Mouse (Mus musculus): Measurements from ENCODE around the gene Ago3. TPM values are rescaled to one million over a fixed set of nuclear protein-coding genes. Genes with fewer than 3 reads are reported as not detected.

The Ago3 gene
- polyA plus RNA-seq, 1 experiment = 17.6 TPM

DNA sequence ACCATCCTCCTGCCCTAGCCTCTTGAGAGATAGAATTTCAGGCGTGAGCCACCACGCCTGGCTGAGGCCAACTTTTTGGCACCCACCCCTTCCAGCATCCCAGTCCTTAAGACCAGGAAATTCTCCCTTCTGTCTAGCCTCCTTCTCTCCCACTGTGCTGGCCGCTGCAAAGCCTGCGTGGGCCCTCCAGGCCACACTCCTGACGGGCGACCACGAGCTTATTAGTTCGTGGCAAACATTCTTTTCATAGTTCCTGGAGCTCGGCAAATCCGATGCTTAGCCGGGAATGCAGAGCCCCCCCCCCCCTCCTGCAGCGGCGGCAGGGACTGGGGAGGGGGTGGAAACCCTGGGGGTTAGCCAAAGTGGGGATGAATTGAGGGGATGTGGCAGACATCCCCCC is 138.2 kb downstream of the Ago3 start:
- H3K4me3 ChIP-seq (replicated peaks; ENCODE audit: extremely low read depth, low read depth, low read length) = no peak overlapping the region
- WGBS = 38% methylated on average over 12 of the region's 13 CpGs
- TF ChIP-seq CTCF (IDR thresholded peaks at IDR 0.05; ENCODE audit: insufficient read depth, low read length) (no peak), POLR2A (IDR thresholded peaks at IDR 0.05; ENCODE audit: borderline replicate concordance, extremely low read depth, low read depth, low read length) (no peak)
- no peak for DNase-seq
- peaks cover 2% of the 10 kb centered on the region; the same call in 1 of the 2 replicates for H3K4me1 ChIP-seq (ENCODE audit: control insufficient read depth, insufficient read depth, low read length)

DNA sequence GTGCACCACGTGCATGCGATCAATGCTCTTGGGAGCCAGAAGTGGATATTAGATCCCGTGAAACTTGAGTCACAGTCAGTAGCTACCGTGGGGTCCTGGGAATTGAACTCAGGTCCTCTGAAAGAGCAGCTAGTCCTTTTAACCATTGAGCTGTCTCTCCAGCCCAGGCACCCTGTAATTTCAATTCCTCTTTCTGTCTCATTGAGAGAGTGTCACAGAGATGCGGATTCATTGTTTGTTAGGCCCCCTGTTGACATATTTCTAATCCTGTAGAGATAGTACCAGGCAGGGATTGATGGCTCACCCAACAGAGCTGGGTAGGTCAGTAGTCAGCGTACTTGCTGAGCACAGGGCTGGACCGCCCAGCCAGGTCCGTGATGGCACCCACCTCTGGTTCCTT is 139.0 kb downstream of the Ago3 start:
- no peak for DNase-seq
- Histone ChIP-seq H3K4me1 (ENCODE audit: control insufficient read depth, insufficient read depth, low read length) (peaks cover 3% of the 10 kb centered on the region; the same call in 1 of the 2 replicates), H3K4me3 (replicated peaks; ENCODE audit: extremely low read depth, low read depth, low read length) (no peak overlapping the region)
- WGBS = 87% methylated on average over 8 of the region's 8 CpGs
- TF ChIP-seq POLR2A (IDR thresholded peaks at IDR 0.05; ENCODE audit: borderline replicate concordance, extremely low read depth, low read depth, low read length) = no peak
- no peak for TF ChIP-seq CTCF (IDR thresholded peaks at IDR 0.05; ENCODE audit: insufficient read depth, low read length)

DNA sequence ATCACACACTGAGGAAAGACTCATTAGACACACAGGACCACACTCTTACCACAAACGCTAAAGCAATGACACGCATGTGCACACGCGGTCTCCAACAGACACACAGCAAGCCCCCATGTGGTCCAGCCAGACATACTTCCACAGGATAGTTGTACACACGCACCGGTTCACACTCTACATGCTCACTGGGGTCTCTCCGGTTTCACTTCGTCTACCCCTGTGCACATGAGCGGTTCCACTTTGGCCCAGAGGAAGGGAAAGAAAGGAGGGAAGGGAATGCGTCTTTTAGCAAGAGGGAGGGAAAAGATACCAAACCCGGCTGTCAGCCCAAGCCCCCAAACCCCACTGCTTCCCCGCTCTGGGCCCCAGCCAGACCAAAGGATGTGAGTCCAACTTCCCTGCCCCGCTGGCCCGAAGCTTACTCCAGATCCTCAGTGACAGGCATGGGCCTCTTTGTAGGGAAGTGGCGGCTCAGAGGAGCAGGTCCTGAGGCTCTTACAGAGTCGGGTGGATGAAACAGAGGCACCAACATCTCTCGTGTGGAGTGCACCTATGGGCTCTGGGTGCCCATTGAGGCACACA is 141.2 kb downstream of the Ago3 start:
- DNase-seq = no peak
- 41% methylated on average over 17 of the region's 17 CpGs for WGBS
- H3K4me1 ChIP-seq (ENCODE audit: control insufficient read depth, insufficient read depth, low read length) = peaks cover 3% of the 10 kb centered on the region; the same call in 1 of the 2 replicates
- TF ChIP-seq POLR2A (IDR thresholded peaks at IDR 0.05; ENCODE audit: borderline replicate concordance, extremely low read depth, low read depth, low read length) (no peak), CTCF (IDR thresholded peaks at IDR 0.05; ENCODE audit: insufficient read depth, low read length) (no peak)
- H3K4me3 ChIP-seq (replicated peaks; ENCODE audit: extremely low read depth, low read depth, low read length) = no peak overlapping the region

DNA sequence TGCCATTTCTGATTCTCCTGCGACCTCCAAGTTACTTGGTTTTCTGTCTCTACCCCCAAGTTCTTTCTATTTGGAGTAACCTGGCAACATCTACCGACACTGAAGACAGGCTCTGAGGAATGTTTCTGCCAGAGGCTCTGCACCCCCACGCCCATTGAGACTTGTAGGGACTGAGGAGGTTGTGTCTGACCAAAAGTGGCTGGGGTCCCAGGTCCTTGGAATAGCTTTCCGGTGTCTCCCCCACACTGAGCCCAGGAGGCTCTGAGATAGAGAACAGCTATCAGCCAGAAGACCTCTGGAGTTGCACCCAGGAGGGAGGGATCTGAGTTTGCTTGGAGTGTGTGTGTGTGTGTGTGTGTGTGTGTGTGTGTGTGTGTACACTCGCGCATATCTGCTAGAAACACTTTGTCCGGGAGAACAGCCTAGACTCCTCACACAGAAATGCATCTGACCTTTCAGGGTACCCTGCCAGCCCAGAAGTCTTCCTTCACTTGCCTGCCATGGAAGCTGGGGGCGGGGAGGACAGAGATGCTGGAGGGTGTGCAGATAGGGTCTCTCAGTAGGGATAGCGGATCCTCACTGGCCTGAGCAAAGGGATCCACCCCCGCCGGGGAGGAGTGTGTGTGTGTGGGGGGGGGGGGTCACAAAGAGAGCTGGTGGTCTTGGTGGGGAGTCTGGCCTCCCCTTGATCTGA is 141.9 kb downstream of the Ago3 start:
- DNase-seq = no peak
- TF ChIP-seq CTCF (IDR thresholded peaks at IDR 0.05; ENCODE audit: insufficient read depth, low read length) (no peak), POLR2A (IDR thresholded peaks at IDR 0.05; ENCODE audit: borderline replicate concordance, extremely low read depth, low read depth, low read length) (no peak)
- WGBS = 31% methylated on average over 11 of the region's 11 CpGs
- H3K4me1 ChIP-seq (ENCODE audit: control insufficient read depth, insufficient read depth, low read length) = peaks cover 3% of the 10 kb centered on the region; the same call in 1 of the 2 replicates
- no peak overlapping the region for H3K4me3 ChIP-seq (replicated peaks; ENCODE audit: extremely low read depth, low read depth, low read length)

DNA sequence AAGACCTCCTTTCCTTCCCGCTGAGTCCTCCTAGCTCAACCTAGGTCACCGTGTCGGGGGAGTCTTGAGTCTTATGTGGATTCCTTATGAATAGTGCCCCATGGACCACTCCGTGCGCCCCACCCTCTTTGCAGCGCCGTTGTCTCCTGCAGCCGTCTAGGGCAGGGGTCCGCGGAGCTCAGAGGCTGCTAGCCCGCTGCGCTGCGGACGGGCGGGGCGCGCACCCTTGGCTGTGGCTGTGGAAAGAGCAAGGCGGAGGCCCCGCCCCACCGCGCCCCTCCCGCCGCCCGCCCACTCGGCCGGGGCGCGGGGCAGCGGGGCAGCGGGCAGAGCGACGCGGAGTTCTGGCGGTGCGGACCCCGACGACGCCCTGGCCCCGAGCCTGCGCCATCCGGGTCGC is 142.9 kb downstream of the Ago3 start, which contains the start of gene Col8a2:
Gene Col8a2 (plus strand): TSS at position 302 of the 400 bp plus-strand sequence.
- TF ChIP-seq CTCF (IDR thresholded peaks at IDR 0.05; ENCODE audit: insufficient read depth, low read length) = no peak
- no peak for TF ChIP-seq POLR2A (IDR thresholded peaks at IDR 0.05; ENCODE audit: borderline replicate concordance, extremely low read depth, low read depth, low read length)
- WGBS = 3% methylated on average over 42 of the region's 42 CpGs
- no peak for DNase-seq
- Histone ChIP-seq H3K4me3 (replicated peaks; ENCODE audit: extremely low read depth, low read depth, low read length) (peak within 1 kb of the TSS; percentile 12), H3K4me1 (ENCODE audit: control insufficient read depth, insufficient read depth, low read length) (peaks cover 3% of the 10 kb centered on the region; the same call in 1 of the 2 replicates)

DNA sequence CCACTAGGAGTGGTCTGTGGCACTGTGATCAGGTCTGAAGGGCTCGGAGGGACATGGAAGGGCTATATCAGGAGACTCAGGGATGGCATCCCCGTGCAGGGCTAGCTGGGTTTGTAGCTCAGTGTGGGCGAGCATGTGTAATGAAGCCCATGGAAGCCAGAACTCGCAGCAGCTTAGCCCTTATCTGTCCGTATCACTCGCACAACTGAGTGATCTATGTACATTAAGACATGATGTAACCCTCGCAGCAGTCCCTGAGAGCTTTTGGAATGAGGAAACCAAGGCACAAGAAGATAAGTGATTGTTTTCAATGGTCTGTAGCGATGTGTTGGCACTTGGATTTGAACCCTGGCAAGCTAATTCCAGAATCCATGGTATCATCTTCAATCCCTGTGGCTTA is 145.8 kb downstream of the Ago3 start:
- TF ChIP-seq POLR2A (IDR thresholded peaks at IDR 0.05; ENCODE audit: borderline replicate concordance, extremely low read depth, low read depth, low read length) (no peak), CTCF (IDR thresholded peaks at IDR 0.05; ENCODE audit: insufficient read depth, low read length) (no peak)
- DNase-seq = no peak
- Histone ChIP-seq H3K4me3 (replicated peaks; ENCODE audit: extremely low read depth, low read depth, low read length) (no peak overlapping the region), H3K4me1 (ENCODE audit: control insufficient read depth, insufficient read depth, low read length) (peaks cover 3% of the 10 kb centered on the region; the same call in 1 of the 2 replicates)
- WGBS = 82% methylated on average over 8 of the region's 8 CpGs

DNA sequence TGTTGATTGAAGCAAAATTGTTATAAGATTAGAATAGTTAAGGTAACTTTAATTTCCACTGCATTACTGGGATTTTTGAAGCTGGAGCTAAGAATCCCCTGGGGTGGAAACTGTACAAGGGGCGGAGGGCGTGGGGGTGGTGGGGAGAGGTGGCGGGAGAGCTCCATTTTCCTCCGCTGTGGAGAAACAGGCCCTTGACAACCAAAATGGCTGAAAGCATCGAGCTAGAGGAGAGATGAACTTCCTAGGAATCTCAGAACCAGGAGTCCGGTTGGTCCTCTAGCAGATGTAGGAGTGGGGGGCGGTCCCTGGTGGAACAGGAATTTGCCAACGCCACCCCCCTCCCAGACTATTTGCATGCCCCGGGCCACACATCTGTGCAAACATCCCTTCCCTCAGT is 147.7 kb downstream of the Ago3 start:
- Histone ChIP-seq H3K4me3 (replicated peaks; ENCODE audit: extremely low read depth, low read depth, low read length) (no peak overlapping the region), H3K4me1 (ENCODE audit: control insufficient read depth, insufficient read depth, low read length) (peaks cover 3% of the 10 kb centered on the region; the same call in 1 of the 2 replicates)
- WGBS = 63% methylated on average over 9 of the region's 9 CpGs
- TF ChIP-seq POLR2A (IDR thresholded peaks at IDR 0.05; ENCODE audit: borderline replicate concordance, extremely low read depth, low read depth, low read length) (no peak), CTCF (IDR thresholded peaks at IDR 0.05; ENCODE audit: insufficient read depth, low read length) (no peak)
- DNase-seq = no peak

Other genes with a start within 250 kb of the Ago3 start
- gene Thrap3, start 226.8 kb downstream of the Ago3 start, polyA plus RNA-seq (2012; rRNA removed) = 40.0 and 62.8 TPM in 2 replicates
- gene Map7d1, start 173.2 kb downstream of the Ago3 start, polyA plus RNA-seq (2012; rRNA removed) = 153 and 194 TPM in 2 replicates
- gene Trappc3, start 167.2 kb downstream of the Ago3 start, polyA plus RNA-seq (2012; rRNA removed) = 31.7 and 51.1 TPM in 2 replicates
- gene Col8a2, start 142.8 kb downstream of the Ago3 start, polyA plus RNA-seq (2012; rRNA removed) = 3.5 and 4.4 TPM in 2 replicates
- 42.2 and 49.0 TPM in 2 replicates for gene Adprhl2, start 107.9 kb downstream of the Ago3 start, polyA plus RNA-seq (2012; rRNA removed)
- 12.9 and 18.6 TPM in 2 replicates for gene Tekt2, start 103.9 kb downstream of the Ago3 start, polyA plus RNA-seq (2012; rRNA removed)
- 28.5 and 35.0 TPM in 2 replicates for gene Ago1, start 39.0 kb upstream of the Ago3 start, polyA plus RNA-seq (2012; rRNA removed)
- gene Ago4, start 103.9 kb upstream of the Ago3 start, polyA plus RNA-seq (2012; rRNA removed) = 2.9 and 4.2 TPM in 2 replicates
- gene Clspn, start 127.4 kb upstream of the Ago3 start, polyA plus RNA-seq (2012; rRNA removed) = 0.12 and 0.44 TPM in 2 replicates
- gene 5730409E04Rik, start 180.3 kb upstream of the Ago3 start, polyA plus RNA-seq (2012; rRNA removed) = 13.5 and 15.2 TPM in 2 replicates
- 110 and 146 TPM in 2 replicates for gene Psmb2, start 248.1 kb upstream of the Ago3 start, polyA plus RNA-seq (2012; rRNA removed)

Data from lung, adult 2 months (tissue).